Mouse (Mus musculus) inflammation-experienced regulatory T-cells, adult 16 weeks (primary cell): Measurements from ENCODE around the gene Aym1. TPM values are rescaled to one million over a fixed set of nuclear protein-coding genes. Genes with fewer than 3 reads are reported as not detected.

Source experiments
- polyA plus RNA-seq: library from polyadenylated mRNA; unstranded; fragments of 100-300 nt; shearing (Covaris generic); gene quantifications from one replicate; pipeline ENCODE4 v1.2.1, GENCODE M21; 2017

Gene Aym1
- not detected for polyA plus RNA-seq

GRCm38 (mm10) chr5:113357186-113357585, at the start of gene Aym1:
Aym1 (plus strand) TSS chr5:113357294.

GRCm38 (mm10) chr5:113310377-113311003, 46.6 kb upstream of the Aym1 start, which contains the start of gene Sgsm1:
Sgsm1 (minus strand) TSS chr5:113310786.

Other genes starting within 250 kb of the Aym1 start
- 6.9 TPM for gene 2900026A02Rik, start 136.1 kb upstream of the Aym1 start, polyA plus RNA-seq
- not detected for gene Tmem211, start 130.4 kb upstream of the Aym1 start, polyA plus RNA-seq
- not detected for gene Sgsm1, start 46.5 kb upstream of the Aym1 start, polyA plus RNA-seq
- 0.99 TPM for gene Wscd2, start 133.0 kb downstream of the Aym1 start, polyA plus RNA-seq